Mouse (Mus musculus): ENCODE data around the gene Gm21863. TPM values are rescaled to one million over a fixed set of nuclear protein-coding genes. Genes with fewer than 3 reads are reported as not detected.
A peak's percentile ranks its signal among the peaks of the same experiment; 100 is the strongest.
"Not testable (repeated sequence)": the region's sequence is repeated elsewhere in the genome, so short reads cannot be mapped to it uniquely, and the experiment has no call there.

The Gm21863 gene
- polyA plus RNA-seq (2015; fragmentation: Nextera tagmentation; extraction: Ambion mirVana), result not detected in 2 replicates

GRCm38 (mm10) chr12:19953869-19954555 is at the start of gene Gm21863:
TSS of gene Gm21863 (plus strand) at chr12:19954505.
- H3K36me3 ChIP-seq; H3K27ac ChIP-seq; H3K9ac ChIP-seq; H3K4me1 ChIP-seq (replicated peaks); H3K27me3 ChIP-seq (replicated peaks); H3K9me3 ChIP-seq: not testable (repeated sequence)
- 0 out of 2 replicates have a peak within 1 kb of the TSS, but pooled peaks have one; percentile 2 for H3K4me3 ChIP-seq (replicated peaks)
- H3K4me2 ChIP-seq (replicated peaks), result 0 out of 2 replicates have a peak within 1 kb of the TSS, but pooled peaks have one; percentile 17
- 18% methylated on average over 71 of the region's 75 CpGs for WGBS
- peak; percentile 91 for ATAC-seq

GRCm38 (mm10) chr12:19928049-19928448 is 26.3 kb upstream of the Gm21863 start:
- H3K27me3 ChIP-seq (replicated peaks); H3K4me2 ChIP-seq (replicated peaks); H3K9ac ChIP-seq; H3K4me3 ChIP-seq (replicated peaks); H3K36me3 ChIP-seq; H3K9me3 ChIP-seq; H3K27ac ChIP-seq; H3K4me1 ChIP-seq (replicated peaks); ATAC-seq: not testable (repeated sequence)
- 43% methylated on average over 4 of the region's 4 CpGs for WGBS
